Mouse (Mus musculus) cerebellum, adult 11-12 months (tissue): Measurements from ENCODE around the gene Mapk8ip1.

Source experiments
- DNase-seq: peaks from one replicate; pipeline ENCODE4 v3.0.0; 2022

The Mapk8ip1 gene

DNA sequence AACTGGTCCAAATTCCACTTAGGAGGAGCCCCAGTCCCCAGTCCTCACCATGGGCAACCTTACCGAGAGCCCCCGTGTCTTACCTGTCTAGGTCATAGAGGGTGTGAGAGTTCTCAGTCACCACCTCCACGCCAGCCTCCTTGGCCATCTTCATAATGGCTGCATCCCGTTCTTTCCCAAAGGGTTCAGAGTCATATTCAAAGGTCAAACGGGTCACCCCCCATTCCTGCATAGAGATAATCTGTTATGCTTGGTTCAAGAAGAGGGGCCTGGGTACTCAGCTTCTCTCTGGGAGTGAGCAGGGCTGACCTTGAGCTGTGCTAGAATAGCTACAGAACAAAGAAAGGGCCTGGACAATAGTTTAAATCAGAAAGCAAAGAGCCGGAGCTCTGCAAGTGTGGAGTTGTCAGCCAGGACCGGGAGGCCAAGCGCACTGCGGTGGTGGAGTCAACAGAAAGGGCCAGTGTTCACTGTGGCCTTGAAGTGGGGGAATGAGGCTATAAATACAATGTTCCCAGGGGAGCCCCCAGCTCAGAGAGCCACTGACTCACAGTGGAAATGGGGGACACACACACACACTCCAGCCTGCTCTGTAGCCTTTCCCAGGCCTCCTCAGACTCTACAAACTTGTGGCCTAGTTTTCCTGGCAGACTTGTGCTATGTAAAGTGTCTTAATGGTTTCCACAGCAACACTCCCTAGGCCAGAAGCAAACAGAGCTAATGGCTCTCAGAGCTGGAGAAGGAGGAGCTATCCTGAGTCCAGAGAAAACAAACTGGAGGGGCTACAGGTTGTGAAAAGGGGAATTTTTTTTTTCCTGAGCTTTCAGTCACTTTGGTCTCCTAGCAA, 23.6 kb upstream of the Mapk8ip1 start:
- DNase-seq: peak; percentile 53

DNA sequence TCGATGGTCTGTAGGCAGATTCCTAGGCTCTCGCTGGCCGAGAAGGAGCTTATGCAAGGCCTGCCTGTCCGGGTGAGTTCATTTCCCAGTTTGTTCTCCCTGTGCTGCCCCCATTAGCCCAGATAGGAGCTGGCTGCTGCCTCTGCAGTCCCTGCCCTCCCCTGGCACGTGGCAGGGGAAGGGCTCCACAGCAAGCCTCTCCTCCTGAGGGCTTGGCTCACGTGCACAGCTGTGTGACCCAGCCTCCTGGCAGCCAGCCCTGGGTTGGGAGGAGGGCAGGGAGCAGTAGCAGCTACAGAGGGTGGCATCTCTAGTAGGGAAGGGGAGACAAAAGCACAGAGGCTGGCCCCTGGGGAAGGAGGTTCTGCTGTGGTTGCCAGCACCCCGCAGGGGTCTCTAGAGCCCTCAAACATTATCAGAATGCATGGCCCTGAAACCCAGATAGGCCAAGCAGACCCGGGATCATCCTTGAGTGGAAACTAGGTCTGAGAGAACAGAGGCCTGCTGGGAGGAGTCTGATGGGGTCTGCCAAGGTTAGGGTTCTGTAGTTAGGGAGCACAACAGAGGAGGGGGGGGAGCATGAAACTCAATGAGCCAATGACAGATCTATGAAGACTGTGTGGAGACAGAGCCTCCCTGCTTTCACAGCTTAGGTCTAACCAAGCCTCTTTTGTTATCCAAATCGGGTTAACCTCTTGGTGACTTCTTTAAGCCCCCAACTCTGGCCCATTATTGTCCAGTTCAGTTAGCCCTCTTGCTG, 22.8 kb upstream of the Mapk8ip1 start:
- peak; percentile 94 for DNase-seq

DNA sequence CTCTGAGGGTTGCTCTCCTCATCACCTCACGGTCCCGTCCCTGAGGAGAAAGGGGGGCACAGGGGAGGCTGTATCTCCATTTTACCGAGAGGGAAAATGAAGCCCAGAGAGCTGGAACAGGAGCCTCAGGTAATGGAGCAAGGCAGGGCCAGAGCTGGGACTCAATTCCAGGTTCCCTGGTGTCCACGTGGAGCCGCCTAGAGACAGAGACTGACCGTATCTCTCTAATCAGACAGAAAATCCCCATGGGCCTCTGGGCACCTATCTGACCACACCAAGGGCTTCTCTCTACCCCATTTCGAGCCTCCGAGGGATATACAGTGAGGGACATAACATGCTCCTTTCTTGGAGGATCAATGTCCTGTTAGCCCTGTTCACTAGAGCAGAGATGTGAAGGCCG, 22.1 kb upstream of the Mapk8ip1 start:
- DNase-seq: no peak

DNA sequence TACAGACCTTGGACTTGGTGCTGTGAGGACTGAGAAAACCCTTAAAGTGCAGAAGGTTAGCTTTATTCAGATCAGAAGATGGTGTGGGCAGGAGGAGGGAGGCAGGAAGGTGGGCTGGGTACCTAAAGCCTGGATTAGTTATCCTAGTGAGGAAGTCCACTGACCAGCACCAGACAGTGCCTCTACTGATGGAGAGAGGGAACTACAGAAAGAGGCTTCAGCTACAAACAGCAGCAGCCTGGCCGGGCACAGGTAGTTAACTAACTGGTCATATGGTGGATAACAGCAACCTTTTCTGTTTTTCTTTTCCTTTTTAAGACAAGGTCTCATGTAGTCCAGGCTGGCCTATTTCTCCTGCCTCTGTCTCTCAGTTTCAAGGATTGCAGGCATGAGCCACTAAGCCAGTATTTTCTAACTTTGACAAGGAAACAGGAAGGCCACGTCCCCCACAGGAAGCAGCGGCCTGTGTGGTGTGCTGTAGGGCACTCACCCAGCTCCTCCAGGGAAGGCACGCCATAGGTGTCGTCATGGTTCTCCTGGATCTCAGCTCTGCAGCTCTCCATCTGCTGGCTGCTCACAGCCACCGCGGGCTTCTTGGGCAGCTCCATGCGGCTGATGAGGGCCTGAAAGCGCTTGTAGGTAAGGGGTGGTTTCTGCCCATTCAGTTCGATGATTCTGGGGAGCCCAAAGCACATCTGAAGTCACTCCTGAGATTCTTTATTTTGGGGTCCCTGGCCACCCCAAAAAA, 21.5 kb upstream of the Mapk8ip1 start:
- DNase-seq: peak; percentile 68

DNA sequence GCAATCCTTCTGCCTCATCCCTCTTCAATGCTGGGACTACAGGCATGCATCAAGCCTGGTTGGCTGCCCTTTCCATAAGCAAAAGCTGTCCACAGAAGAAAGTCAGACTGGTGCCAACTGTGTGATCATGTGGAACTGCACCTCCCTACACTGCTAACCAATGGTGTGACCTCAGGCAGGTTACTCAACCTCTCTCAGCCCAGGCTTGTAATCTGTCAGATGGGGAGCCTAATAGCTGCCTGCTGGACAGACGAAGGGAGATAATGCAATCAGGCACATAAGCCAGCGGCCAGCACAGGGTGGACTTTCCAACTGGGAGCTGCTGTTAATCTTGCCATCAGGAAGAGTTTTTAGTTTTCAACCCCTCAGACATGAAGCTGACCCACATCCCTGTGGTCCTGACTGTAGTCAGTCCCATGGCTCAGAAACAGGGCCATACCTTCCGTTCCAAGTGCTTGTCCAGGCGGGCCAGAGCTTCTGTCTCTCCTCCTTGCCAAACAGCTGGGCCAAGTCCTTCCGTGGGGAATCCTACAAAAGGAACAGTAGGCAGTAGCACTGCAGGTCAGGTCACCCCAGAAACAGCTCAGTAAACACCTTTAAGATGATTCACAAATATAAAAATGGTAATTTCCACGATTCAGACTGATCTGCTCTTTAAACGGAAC, 20.8 kb upstream of the Mapk8ip1 start:
- peak; percentile 44 for DNase-seq

DNA sequence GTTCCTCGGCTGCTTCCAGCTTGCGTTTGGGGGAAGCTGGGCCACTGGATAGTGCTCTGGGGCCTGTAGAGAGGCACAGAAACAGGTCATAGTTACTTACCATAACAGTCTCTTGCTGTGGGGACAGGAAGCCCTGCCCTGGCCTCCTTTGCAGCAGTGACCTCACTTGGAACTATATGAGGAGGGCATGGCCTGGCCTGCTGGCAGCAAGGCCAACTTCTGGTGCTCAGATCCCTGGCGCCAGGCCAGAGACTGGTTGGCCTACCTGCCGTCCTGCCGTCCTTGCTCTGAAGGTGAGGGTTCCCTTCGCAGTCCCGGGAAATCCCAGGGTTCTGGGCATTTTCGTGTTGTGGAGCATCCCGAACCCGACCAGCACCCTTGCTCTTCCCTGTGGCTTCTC, 10.6 kb upstream of the Mapk8ip1 start:
- DNase-seq: peak; percentile 88

DNA sequence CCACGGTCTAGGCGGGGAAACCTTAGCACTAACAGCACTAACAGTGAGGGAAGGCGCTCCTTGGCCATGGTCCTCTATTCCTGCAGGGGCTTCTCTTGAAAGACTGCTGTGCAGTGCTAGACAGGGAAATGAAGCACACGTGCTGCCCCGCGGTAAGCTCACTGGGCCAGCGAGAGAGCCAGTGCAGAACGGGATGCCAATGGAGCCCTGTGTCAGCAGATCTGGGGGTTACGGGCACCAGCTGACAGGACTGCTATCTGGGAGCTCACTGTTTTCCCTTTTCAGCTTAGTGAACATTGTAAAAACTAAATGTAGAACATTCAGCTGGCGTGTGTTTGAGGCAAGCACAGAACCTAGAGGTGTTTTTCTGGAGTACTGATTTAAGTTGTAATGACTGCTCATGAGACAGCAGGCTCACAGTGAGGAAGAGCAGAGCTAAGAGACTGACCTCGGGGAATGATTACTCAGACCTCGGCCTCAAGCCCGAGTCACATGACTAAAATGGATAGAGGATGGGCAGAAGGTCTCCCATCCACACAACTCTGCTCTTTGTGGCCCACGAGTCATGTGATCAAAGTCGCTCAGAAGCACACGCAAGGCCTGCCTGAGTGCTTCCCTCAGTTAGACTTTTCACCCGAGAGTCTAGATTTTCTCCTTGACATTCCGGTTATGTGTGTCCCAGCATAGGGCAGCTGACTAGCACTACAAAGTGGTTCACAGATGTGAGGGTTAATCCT, 7.4 kb upstream of the Mapk8ip1 start:
- DNase-seq: no peak

DNA sequence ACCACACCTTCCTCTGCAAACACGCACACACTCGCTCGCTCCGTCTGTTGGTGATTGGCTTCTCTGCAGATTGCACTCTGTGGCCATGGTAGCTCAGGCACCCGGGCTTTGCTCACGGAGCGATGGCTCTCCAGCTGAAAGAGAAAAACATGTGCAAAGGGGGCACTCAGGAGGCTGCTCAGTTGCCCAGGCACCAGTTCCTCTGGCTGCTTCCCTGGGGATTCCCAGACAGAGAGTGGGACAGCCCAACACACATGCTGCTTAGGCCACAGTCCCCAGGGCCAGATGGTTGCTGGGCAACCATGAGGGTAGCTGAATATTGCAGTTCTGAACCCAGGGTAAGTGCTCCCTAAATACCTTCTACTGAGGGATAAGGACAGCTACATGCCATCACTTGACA, 4.6 kb upstream of the Mapk8ip1 start:
- peak; percentile 41 for DNase-seq

DNA sequence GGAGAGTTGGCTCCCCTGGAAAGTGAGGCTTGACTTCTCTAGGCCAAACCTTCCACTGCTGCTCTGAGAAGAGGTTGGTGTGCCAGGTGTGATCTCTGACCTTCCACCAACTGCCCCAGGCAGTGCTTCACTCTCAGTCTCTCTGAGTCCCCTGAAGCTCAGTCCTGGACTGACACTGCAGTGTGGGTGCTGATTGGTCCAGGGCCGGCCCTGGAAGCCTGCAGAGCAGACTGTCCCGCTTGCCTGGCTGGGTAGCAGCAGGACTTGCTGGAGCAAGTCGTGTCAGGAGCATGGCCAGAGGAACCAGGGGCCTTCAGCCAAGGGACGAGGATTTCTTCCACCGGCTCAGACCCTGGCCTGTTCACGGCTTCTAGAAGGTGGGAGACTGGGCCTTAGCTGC, 3.7 kb upstream of the Mapk8ip1 start:
- DNase-seq: peak; percentile 58

DNA sequence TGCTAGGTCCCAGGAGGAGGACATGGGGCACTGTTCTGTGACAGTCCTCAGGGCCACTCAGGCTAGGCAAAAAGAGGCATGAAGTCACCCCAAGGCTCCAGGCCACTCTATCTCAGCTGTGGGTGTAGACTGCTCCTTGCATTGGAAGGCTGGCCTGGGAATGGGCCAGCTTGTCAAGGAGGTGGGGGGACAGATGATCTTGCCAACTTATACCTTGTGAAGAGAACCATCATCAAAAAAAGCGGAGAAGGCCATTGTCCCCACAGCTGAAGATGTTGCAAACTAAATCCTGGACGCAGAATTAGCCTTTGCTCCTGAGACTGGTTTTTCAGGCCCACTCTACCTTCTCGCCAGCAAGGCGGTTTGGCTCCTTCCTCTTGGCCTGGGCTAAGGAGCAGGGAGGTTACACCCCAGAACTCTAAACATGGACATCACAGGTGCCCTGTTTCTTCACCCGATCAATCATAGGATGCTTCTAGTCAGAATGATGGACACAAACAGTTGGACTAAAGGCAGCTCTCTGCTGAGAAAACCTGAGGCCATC, 2.8 kb upstream of the Mapk8ip1 start:
- DNase-seq: peak; percentile 61

DNA sequence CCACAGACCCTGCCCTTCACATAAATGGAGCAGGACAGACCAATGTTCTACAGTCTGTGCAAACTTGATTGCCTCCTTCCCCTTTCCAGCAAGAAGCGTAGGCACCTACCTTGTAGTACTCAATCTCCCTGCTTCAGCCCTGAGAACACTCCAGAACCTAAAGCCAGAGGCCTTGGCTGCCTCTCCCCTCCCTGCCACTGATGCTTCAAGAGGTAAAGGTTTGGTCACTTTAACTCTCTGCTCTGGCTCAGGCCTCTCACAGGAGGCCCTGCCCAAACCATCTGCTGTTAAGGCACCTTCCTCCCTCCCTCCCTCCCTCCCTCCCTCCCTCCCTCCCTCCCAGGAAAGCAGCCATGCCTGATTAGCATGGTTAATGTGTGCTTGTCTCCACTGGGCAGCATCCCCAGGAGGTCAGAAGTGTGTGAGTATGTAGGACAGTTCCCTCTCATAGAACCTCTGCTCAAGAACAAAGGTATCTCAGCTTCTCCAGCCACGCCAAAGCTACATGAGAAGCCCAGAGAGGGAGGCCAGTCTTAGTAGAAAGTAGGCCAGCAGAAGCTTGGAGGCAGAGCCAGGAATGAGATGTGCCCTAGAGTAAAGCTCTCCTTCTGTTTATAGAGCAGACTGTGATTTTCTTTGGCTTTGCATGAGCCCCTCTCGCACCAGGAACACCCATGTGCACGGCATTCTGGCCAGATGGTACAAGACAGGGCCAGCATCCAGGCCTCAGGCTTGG, 1.7 kb upstream of the Mapk8ip1 start:
- peak; percentile 94 for DNase-seq

DNA sequence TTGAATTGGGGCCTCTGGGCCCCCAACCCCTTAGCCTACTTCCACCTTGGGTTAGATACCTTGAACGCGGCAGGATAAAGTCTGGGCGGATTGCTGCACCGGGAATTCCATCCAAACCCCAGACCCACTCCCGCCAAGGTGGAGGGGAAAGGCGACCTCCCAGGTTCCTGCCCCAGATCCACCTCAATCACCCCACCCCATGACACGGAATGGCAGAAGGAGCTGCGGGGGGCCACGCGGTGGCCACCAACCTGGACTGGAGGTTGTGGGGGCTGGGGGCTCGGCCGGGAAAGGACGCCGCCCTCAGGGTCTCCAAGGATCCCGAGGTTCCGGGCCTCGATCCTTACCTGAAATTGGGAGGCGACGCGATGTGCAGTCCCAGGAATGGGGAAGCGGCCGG, 381 bp downstream of the Mapk8ip1 start:
- peak; percentile 72 for DNase-seq

DNA sequence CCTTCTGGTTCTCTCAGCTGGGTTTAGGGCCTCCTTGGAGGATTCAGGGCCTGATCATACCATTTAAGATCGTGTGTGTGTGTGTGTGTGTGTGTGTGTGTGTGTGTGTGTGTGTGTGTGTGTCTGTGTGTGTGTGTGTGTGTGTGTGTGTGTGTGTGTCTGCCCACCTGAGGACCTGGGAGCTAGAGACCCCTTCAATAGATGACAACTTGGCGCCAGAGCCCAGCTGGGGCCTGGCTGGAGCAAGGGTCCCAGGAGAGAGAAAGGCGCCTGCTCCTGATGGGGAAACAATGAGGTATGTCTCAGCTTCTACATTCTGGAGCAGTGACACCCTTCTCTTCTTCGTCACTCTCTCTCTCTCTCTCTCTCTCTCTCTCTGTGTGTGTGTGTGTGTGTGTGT, 1.2 kb downstream of the Mapk8ip1 start:
- peak; percentile 51 for DNase-seq

DNA sequence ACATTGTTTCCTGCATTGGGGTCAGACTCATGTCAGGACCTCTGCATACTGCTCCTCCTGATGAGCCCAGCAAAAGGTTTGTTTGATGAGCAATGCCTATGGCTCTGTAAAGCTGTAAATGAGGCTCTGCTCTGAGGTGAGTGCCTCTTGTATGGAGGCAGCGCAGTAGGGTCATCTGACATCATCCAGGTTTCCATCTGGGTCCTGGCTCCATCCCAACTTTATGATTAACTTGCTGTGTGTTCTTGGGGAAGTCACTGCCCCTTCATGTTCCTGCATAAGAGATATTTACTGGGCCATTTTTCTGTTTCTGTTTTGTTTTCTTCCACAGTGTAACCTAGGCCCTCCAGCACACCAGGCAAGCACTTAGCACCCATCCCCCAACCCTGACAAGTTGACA, 3.6 kb downstream of the Mapk8ip1 start:
- DNase-seq: peak; percentile 52

DNA sequence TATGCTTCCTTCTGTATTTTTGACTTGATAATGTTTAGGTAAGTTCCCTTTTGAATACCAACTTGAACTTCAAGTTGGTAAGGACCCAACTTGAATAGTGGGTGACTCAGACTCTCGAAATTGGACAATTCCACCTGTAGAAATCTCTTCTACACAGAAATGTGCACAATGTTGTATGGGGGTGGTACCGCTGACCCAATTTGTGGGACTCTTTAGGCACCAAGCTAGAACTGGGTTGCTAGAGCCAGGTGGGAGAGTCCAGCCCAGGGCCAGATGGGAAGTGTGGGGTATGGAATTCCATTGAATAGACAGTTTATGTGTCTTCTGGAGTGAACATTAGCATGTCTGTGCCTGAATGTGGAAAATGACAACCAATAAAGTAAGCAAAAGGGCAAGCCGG, 5.5 kb downstream of the Mapk8ip1 start:
- DNase-seq: no peak

DNA sequence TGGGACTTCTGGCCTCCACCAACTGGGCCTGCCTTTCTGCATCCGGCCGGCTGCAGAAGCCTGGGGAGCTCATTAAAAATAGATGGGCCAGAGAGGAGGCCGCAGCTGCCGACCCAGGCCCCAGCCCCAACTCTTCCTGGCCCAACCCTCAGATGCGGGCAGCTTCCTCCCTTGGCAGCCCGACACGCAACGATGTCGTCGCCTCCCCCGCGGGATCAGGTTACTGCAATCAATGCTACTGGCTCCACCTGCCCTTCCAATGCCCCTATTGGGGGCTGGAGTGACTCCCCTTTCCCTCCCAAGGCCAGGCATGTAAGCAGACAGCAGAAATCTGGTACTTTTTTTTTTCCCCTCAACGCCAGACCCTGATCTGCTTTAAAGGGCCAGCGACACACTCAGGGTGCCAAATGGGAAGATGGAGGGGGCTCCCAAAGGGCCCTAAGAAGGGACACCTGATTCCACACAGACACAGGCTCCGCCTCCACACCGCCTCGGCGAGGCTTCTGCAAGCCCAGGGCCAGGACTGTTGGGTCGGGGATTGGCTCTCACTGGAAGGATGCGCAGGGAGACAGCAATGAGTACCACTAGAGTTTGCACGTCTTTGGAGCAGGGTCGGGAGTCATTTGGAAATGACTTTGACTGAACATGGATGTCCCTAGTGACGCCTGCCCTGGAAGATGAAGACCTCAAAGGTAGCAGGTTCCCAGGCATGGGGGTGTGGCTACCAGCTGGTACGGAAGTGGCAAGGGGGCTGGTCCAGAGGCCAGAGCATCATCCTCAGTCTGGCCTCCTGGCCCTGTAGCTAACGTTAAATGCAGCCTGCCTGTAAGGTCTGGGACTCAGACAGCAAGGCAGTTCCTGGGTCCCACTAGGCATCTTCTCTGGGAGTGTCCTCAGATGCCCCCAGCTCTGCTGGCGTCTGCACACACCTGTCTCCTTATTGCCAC, 8.5 kb downstream of the Mapk8ip1 start:
- peak; percentile 69 for DNase-seq

DNA sequence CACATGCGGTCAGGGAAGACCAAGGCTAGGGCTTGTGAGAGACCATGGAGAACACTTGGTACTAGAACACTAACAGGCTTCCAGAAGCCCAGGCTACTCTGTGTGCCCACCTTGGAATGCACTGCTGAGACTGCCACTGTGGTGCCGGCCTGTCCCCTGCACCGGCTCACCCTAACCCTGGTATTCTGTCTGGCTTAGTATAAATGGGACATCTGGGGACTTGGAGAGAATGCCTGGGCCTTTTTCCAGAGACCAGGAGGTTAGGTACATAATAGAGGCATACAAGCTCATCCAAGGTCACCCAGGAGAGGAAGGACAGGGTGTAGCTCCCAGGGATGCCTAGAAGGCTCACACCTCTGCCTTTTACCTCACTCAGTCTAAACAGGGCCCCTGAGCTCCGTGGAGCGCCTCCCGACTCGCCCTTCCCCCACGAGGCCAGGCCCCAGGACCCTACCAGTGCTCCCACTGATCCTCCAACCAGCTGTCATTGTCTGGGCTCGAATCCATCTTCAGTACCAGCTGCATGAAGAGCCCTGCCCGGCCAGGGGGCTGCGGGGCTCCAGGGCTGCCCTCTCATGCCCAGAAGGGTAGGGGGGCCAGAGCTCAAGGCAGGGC, 9.3 kb downstream of the Mapk8ip1 start:
- DNase-seq: peak; percentile 64

DNA sequence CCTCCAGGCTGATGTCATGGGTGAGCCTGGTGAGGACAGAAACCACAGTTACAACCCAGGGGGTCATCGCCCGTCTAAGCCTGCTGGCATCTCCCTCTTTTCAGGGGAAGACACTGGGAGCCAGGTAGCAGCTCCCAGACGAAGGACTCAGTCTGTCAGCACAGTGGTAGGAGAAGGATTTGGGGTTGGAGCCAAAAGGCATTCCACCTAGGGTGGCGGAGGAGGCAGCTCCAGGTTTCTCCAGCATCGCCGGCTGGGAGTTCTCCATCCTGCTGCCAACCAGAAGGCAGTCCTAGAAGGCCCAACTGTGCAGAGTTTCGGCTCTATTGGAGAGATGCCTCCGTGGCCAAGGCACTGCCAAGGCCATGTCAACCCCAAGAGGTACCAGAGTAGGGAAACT, 9.9 kb downstream of the Mapk8ip1 start:
- peak; percentile 82 for DNase-seq

DNA sequence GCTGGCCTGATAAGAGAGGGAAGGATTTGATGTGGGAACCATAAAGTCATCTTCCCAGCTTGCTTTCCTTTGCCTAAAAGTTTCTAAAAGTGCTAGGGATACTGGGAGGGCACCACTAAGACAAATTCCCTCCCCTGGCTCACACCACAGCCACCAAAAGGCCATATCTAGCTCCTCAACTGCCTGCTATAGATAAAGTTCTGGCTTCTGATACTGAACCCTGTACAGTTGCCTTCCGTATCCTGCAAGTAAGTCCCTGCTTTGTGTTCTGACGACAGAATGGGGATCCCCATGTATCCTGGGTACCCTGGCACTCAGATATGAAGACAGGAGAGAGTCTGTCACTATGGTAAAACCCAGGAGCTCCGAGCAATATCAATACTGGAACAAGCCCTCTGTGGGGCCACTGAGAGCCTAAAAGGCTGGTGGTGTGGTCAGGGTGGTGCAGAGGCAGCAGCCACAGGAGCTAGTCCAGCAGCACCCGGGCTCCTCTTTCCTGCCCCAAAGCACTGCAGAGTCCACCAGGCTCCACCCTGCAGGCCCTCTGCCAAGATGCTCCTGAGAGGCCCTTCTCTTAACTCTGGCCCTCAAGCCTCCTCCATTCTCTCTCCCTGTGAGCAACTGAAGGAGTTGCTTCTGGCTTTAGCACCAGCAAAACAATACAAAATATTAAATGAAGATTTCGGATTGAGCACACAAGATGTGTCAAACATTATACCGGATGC, 10.7 kb downstream of the Mapk8ip1 start:
- DNase-seq: peak; percentile 67
